Comparison of ENCODE assay signal across 9 mouse cellular contexts in genomic region chr2:52756691-52757090, GRCm38 (mm10). TPM values are rescaled to one million over a fixed set of nuclear protein-coding genes. Genes with fewer than 3 reads are reported as not detected.
A peak's percentile ranks its signal among the peaks of the same experiment; 100 is the strongest.
DNase-seq lines count a peak whose midpoint lies in the region; ATAC-seq lines count a peak whose summit lies in the region.
"Had no signal": no experiment of that assay in that cellular context is flagged by ENCODE, and none has a peak within 500 bp of the region (broad histone marks: within the 10 kb centered on the region; RNA-seq: fewer than 3 reads in every experiment).

No protein-coding gene starts in this region.

- ATAC-seq in hindbrain, embryonic 16.5 days, result peak; percentile 26; the same call in 1 of the 2 replicates
- ATAC-seq in hindbrain, embryonic 12.5 days (ENCODE audit: low FRiP score), result no peak

- no peaks in the 10 kb centered on the region for H3K36me3 ChIP-seq in hindbrain, embryonic 16.5 days (ENCODE audit: control insufficient read depth, insufficient read depth, low read length)
- no peaks in the 10 kb centered on the region for H3K36me3 ChIP-seq in hindbrain, embryonic 12.5 days
- H3K36me3 ChIP-seq: embryonic facial prominence, embryonic 15.5 days had no signal

- no peaks in the 10 kb centered on the region for H3K27me3 ChIP-seq in hindbrain, embryonic 16.5 days (replicated peaks; ENCODE audit: control insufficient read depth, insufficient read depth, low read length)
- H3K27me3 ChIP-seq in hindbrain, embryonic 12.5 days, result no peaks in the 10 kb centered on the region
- H3K27me3 ChIP-seq: embryonic facial prominence, embryonic 15.5 days had no signal

- no peak overlapping the region for H3K4me3 ChIP-seq in hindbrain, embryonic 16.5 days (ENCODE audit: low read length)
- H3K4me3 ChIP-seq in hindbrain, embryonic 12.5 days, result no peak overlapping the region
- H3K4me3 ChIP-seq: embryonic facial prominence, embryonic 15.5 days had no signal

- no peak overlapping the region for H3K9ac ChIP-seq in hindbrain, embryonic 16.5 days (ENCODE audit: low read depth, low read length)
- no peak overlapping the region for H3K9ac ChIP-seq in hindbrain, embryonic 12.5 days
- H3K9ac ChIP-seq: embryonic facial prominence, embryonic 15.5 days had no signal

- H3K4me1 ChIP-seq in hindbrain, embryonic 16.5 days (ENCODE audit: control insufficient read depth, insufficient read depth, low read depth, low read length), result no peaks in the 10 kb centered on the region
- H3K4me1 ChIP-seq in hindbrain, embryonic 12.5 days, result no peaks in the 10 kb centered on the region
- H3K4me1 ChIP-seq: embryonic facial prominence, embryonic 15.5 days had no signal

- H3K9me3 ChIP-seq in hindbrain, embryonic 16.5 days (ENCODE audit: control insufficient read depth, low read length), result no peaks in the 10 kb centered on the region
- H3K9me3 ChIP-seq in hindbrain, embryonic 12.5 days (replicated peaks), result no peaks in the 10 kb centered on the region
- H3K9me3 ChIP-seq: embryonic facial prominence, embryonic 15.5 days had no signal

- no peak overlapping the region for H3K4me2 ChIP-seq in hindbrain, embryonic 16.5 days (ENCODE audit: low read length)
- no peak overlapping the region for H3K4me2 ChIP-seq in hindbrain, embryonic 12.5 days (replicated peaks)
- H3K4me2 ChIP-seq: embryonic facial prominence, embryonic 15.5 days had no signal

- WGBS in hindbrain, embryonic 16.5 days, result 17% methylated on average over 3 of the region's 3 CpGs
- whole genome bisulfite sequencing in hindbrain, embryonic 12.5 days, result 25% methylated on average over 3 of the region's 3 CpGs

- DNase-seq in 3T3-L1 (ENCODE audit: low read depth, low spot score), result peak; percentile 73
- DNase-seq in CD4-positive, CD25-positive, alpha-beta regulatory T cell, adult 2 months (ENCODE audit: low read depth, low spot score), result peak; percentile 64
- DNase-seq in embryo, embryonic 11 days, result peak; percentile 58
- DNase-seq in mesoderm, embryonic 11.5 days (ENCODE audit: low read depth, low spot score), result peak; percentile 54
- no peak for DNase-seq in urinary bladder, postnatal 25 days (ENCODE audit: low spot score)
- no peak for DNase-seq in layer of hippocampus, adult 9-10 months (ENCODE audit: low spot score)

- no peak overlapping the region for H3K27ac ChIP-seq in hindbrain, embryonic 16.5 days (ENCODE audit: low read depth, low read length)
- H3K27ac ChIP-seq in hindbrain, embryonic 12.5 days, result no peak overlapping the region
- H3K27ac ChIP-seq: embryonic facial prominence, embryonic 15.5 days had no signal

RNA-seq across cellular contexts. Expression of gene Stam2, which starts 14.6 kb away (rescaled TPM):
- 35.8 and 39.0 TPM in 2 replicates for polyA plus RNA-seq in hindbrain, embryonic 16.5 days (2015; fragmentation: Nextera tagmentation; extraction: Ambion mirVana)
- polyA plus RNA-seq in hindbrain, embryonic 12.5 days (2016; fragmentation: Nextera tagmentation; extraction: Ambion mirVana), result 48.2 and 48.8 TPM in 2 replicates

Comparison
In these comparisons a context has a peak if more than half of its experiments do, and no peak if none do; other contexts are left out.
1. DNase-seq: peak in 3T3-L1 (single experiment), CD4-positive, CD25-positive, alpha-beta regulatory T cell, adult 2 months (single experiment), embryo, embryonic 11 days (single experiment) and mesoderm, embryonic 11.5 days (single experiment); none in urinary bladder, postnatal 25 days (single experiment) and layer of hippocampus, adult 9-10 months (single experiment).